Mouse (Mus musculus) natural killer cell, adult 2 months (primary cell): ENCODE measurements at regions not wholly inside any gene's neighbourhood (a gene's known extent, or its start where the extent isn't known, plus 50 kb on each side); places are given as distances from the start of the nearest gene placed in this dataset.

Experiments
- DNase-seq, 2 experiments: peaks; one replicate each; pipeline ENCODE4 v3.0.0; 2022; ENCODE audit warnings: low spot score in 2 of 2

GRCm38 (mm10) chr10:21482659-21483058, 105.6 kb downstream of the Aldh8a1 start:
- no peak for DNase-seq

GRCm38 (mm10) chr10:21483373-21483772, 106.3 kb downstream of the Aldh8a1 start:
- DNase-seq = no peak

GRCm38 (mm10) chr10:21488374-21488930, 104.5 kb upstream of the 1700020N01Rik start:
- DNase-seq = no peak

- DNase-seq = no peak
Measured at GRCm38 (mm10) chr10:21490910-21491309, 102.0 kb upstream of the 1700020N01Rik start.

GRCm38 (mm10) chr10:21492254-21492894, 100.6 kb upstream of the 1700020N01Rik start:
- DNase-seq = no peak

- no peak for DNase-seq
Measured at GRCm38 (mm10) chr10:21494536-21494935, 98.4 kb upstream of the 1700020N01Rik start.

GRCm38 (mm10) chr10:21497110-21497509, 95.8 kb upstream of the 1700020N01Rik start:
- no peak for DNase-seq

GRCm38 (mm10) chr10:21498143-21498542, 94.8 kb upstream of the 1700020N01Rik start:
- DNase-seq = no peak

- no peak for DNase-seq
Measured at GRCm38 (mm10) chr10:21501658-21502057, 91.3 kb upstream of the 1700020N01Rik start.

GRCm38 (mm10) chr10:21504431-21504830, 88.5 kb upstream of the 1700020N01Rik start:
- DNase-seq = no peak

GRCm38 (mm10) chr10:21511386-21511785, 81.6 kb upstream of the 1700020N01Rik start:
- DNase-seq = no peak

- no peak for DNase-seq
Measured at GRCm38 (mm10) chr10:21512486-21512885, 80.5 kb upstream of the 1700020N01Rik start.

GRCm38 (mm10) chr10:21517721-21518120, 75.2 kb upstream of the 1700020N01Rik start:
- DNase-seq = no peak

- no peak for DNase-seq
Measured at GRCm38 (mm10) chr10:21520854-21521253, 72.1 kb upstream of the 1700020N01Rik start.

GRCm38 (mm10) chr10:21525555-21525954, 67.4 kb upstream of the 1700020N01Rik start:
- no peak for DNase-seq

GRCm38 (mm10) chr10:21528396-21528795, 64.5 kb upstream of the 1700020N01Rik start:
- DNase-seq = no peak

GRCm38 (mm10) chr10:21529098-21529749, 63.7 kb upstream of the 1700020N01Rik start:
- no peak for DNase-seq

- no peak for DNase-seq
Measured at GRCm38 (mm10) chr10:21532142-21532541, 60.8 kb upstream of the 1700020N01Rik start.

GRCm38 (mm10) chr10:21535631-21536030, 57.3 kb upstream of the 1700020N01Rik start:
- no peak for DNase-seq

GRCm38 (mm10) chr10:21538481-21538880, 54.5 kb upstream of the 1700020N01Rik start:
- DNase-seq = no peak
